Mouse (Mus musculus) thymus, adult 2 months (tissue): Measurements from ENCODE around the gene Slc2a9.

Experiments
- CTCF ChIP-seq: fragments of 200-500 bp; IDR thresholded peaks from 2 replicates; pipeline ENCODE4 v1.5.1; 2012; ENCODE audit warnings: mild to moderate bottlenecking, control low read depth, low read length, moderate library complexity, borderline replicate concordance; ENCODE audit not compliant: control insufficient read depth, poor library complexity, insufficient read depth; ENCODE audit errors: extremely low read depth
- POLR2A ChIP-seq: fragments of 200-500 bp; IDR thresholded peaks from 2 replicates; pipeline ENCODE4 v1.6.1; 2012; ENCODE audit warnings: mild to moderate bottlenecking, low read length, control low read depth, moderate library complexity; ENCODE audit not compliant: control insufficient read depth, poor library complexity, insufficient read depth; ENCODE audit errors: extremely low read depth

- no peak for TF ChIP-seq POLR2A
- TF ChIP-seq CTCF = no peak
Observed at GRCm38 (mm10) chr5:38541728-38542127, 38.8 kb upstream of the Slc2a9 start.
